Mouse (Mus musculus) kidney, embryonic 16.5 days (tissue): ENCODE data around the gene Zyx. TPM values are rescaled to one million over a fixed set of nuclear protein-coding genes. Genes with fewer than 3 reads are reported as not detected.

Experiments
- ATAC-seq: fragments of 200-750 bp; cut with Nextera tagmentation; 2 replicates; pipeline ENCODE4 v1.8.0; 2017; ENCODE audit warnings: moderate TSS enrichment; ENCODE audit not compliant: low FRiP score, low TSS enrichment
- H3K27ac ChIP-seq: fragments of 300-500 bp; sonication (generic); 2 replicates; pipeline ENCODE4 v1.5.1; 2014; ENCODE audit warnings: low read length
- H3K27me3 ChIP-seq: fragments of 300-500 bp; sonication (generic); 2 replicates; pipeline ENCODE4 v1.6.1; 2014; ENCODE audit warnings: low read length, control low read depth, mixed read lengths; ENCODE audit not compliant: insufficient read depth
- H3K36me3 ChIP-seq: fragments of 300-500 bp; sonication (generic); 2 replicates; pipeline ENCODE4 v1.6.1; 2014; ENCODE audit warnings: low read length, control low read depth, mixed read lengths; ENCODE audit not compliant: insufficient read depth
- H3K4me1 ChIP-seq: fragments of 300-500 bp; sonication (generic); 2 replicates; pipeline ENCODE4 v1.6.1; 2014; ENCODE audit warnings: low read length, control low read depth, mixed read lengths; ENCODE audit not compliant: insufficient read depth
- H3K4me2 ChIP-seq: fragments of 300-500 bp; sonication (generic); replicated peaks from 2 replicates; pipeline ENCODE4 v1.6.1; 2014; ENCODE audit warnings: low read depth, low read length
- H3K4me3 ChIP-seq: fragments of 300-500 bp; sonication (generic); 2 replicates; pipeline ENCODE4 v1.5.1; 2014; ENCODE audit warnings: mild to moderate bottlenecking, low read length
- H3K9ac ChIP-seq: fragments of 300-500 bp; sonication (generic); replicated peaks from 2 replicates; pipeline ENCODE4 v1.6.1; 2014; ENCODE audit warnings: low read length
- H3K9me3 ChIP-seq: fragments of 300-500 bp; sonication (generic); 2 replicates; pipeline ENCODE4 v1.6.1; 2016; ENCODE audit warnings: low read length, control low read depth
- WGBS: fragments of 180-500 bp; shearing (Covaris S2); extraction: QIAGEN DNeasy Blood & Tissue Kit; methylation state at CpG from one replicate; pipeline ENCODE4 v1.1.7; 2014; 5-methylcytosine and 5-hydroxymethylcytosine counted together
- polyA plus RNA-seq: library from polyadenylated mRNA; unstranded; fragments of >200 nt; fragmentation: Nextera tagmentation; extraction: Ambion mirVana; gene quantifications from 2 replicates; pipeline ENCODE4 v1.2.1, GENCODE M21; 2015

Gene Zyx
- polyA plus RNA-seq, result 115 and 130 TPM in 2 replicates

DNA sequence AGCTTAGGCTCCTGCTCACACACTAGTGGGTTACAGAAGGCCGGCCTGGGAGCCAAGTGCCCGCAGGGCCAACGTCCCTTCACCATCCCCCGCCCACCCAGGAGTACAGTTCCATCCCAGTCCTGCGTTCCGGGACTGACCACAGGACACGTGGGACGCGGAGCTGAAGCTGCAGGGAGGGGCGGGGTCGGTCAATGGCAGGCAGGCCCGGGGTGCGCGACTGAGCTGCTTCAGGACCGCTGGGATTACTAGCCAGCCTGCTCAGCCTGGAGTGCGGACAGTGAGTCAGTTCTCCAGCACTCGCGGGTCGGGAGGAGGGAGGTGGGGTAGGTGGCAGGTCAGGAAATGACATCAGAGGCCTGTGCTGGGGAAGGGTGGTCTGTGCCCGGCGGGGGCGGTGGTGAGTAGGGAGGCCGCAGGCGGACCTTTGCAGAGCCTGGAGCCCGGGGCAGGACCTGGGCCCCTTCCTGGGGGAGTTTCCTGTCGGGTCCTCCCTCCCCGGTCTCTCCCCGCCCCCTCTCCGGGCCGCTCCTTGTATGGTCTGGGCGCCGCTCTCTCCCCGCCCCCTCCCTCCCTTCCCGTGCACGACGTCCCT, at the start of gene Zyx:
Gene Zyx, plus strand, starts transcription at position 205 of the 595 bp plus-strand sequence.
- H3K9ac ChIP-seq, result peak within 1 kb of the TSS; percentile 95
- H3K4me1 ChIP-seq, result peaks cover 45% of the 10 kb centered on the region
- ATAC-seq, result peak; percentile 96
- WGBS, result under 1% methylated on average over 25 of the region's 36 CpGs
- peak within 1 kb of the TSS; percentile 95 for H3K4me2 ChIP-seq
- peak within 1 kb of the TSS; percentile 99 for H3K27ac ChIP-seq
- H3K36me3 ChIP-seq, result peaks cover 13% of the 10 kb centered on the region
- no peaks in the 10 kb centered on the region for H3K27me3 ChIP-seq
- H3K4me3 ChIP-seq, result peak within 1 kb of the TSS; percentile 91
- H3K9me3 ChIP-seq, result no peaks in the 10 kb centered on the region

DNA sequence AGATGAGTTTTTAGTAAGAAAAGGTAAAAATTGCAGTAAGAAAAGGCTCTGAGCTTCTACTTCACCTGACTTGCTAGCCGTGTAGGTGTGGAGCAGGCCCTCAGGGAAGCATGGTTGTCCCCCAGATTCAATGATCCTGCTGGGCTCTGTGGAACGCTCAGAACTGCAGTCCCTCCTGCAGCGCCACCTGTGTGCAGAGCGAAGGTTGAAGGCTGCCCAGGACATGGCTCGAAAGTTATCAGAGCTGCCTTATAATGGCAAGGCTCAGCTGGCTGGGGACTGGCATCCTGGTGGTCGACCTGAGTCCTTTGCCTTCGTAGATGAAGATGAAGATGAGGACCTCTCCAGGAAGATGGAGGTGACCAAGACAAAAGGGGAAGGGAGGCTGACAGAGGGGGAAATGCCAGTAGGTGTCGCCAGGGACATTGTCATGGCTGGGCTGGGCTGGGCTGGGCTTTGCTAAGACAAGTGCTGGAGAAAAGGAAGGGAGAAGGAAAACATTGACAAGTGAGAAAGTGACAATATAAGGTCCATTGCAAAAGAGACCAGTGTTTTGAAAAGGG, 39.5 kb upstream of the Zyx start:
- no peak; the same call in 1 of the 2 replicates for ATAC-seq
- 53% methylated on average over 8 of the region's 8 CpGs for WGBS
- no peak overlapping the region for H3K4me3 ChIP-seq
- H3K4me2 ChIP-seq, result no peak overlapping the region
- H3K4me1 ChIP-seq, result no peaks in the 10 kb centered on the region
- no peak overlapping the region for H3K27ac ChIP-seq
- H3K27me3 ChIP-seq, result no peaks in the 10 kb centered on the region
- H3K36me3 ChIP-seq, result no peaks in the 10 kb centered on the region
- no peaks in the 10 kb centered on the region for H3K9me3 ChIP-seq
- no peak overlapping the region for H3K9ac ChIP-seq

DNA sequence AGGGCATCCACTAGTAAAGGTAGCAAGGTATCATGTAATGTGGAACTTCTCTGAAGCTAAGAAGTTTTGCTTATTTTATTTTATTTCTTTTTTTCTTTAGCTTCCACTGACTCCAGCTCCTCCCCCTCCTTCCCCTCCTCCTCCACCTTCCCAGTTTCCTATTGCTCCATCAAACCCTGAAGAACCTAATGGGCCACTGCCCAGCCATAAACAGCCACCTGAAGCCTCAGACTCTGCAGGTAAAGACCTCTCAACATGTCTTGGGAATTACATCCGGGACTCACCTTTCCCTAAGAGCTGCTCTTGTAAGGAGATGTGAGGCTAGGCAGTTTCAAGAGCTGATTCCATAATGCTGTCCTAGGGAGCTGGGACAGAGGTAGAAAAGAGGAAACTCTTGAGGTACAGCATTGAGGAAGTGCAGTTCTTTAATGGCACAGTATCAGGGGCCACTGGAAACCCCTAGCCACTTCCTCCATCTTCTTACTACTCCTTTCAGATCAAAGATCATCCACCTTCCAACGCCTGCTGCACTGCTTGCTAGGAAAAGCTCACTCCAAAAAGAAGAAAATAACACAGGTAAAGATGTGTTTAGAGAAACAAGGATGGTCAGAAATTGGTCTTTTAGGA, 38.9 kb upstream of the Zyx start:
- no peak overlapping the region for H3K27ac ChIP-seq
- no peaks in the 10 kb centered on the region for H3K36me3 ChIP-seq
- H3K27me3 ChIP-seq, result no peaks in the 10 kb centered on the region
- H3K9me3 ChIP-seq, result no peaks in the 10 kb centered on the region
- H3K9ac ChIP-seq, result no peak overlapping the region
- H3K4me1 ChIP-seq, result no peaks in the 10 kb centered on the region
- 84% methylated on average over 2 of the region's 2 CpGs for WGBS
- ATAC-seq, result 0 out of 2 replicates have a peak, but pooled peaks have one; percentile 15
- H3K4me3 ChIP-seq, result no peak overlapping the region
- no peak overlapping the region for H3K4me2 ChIP-seq

DNA sequence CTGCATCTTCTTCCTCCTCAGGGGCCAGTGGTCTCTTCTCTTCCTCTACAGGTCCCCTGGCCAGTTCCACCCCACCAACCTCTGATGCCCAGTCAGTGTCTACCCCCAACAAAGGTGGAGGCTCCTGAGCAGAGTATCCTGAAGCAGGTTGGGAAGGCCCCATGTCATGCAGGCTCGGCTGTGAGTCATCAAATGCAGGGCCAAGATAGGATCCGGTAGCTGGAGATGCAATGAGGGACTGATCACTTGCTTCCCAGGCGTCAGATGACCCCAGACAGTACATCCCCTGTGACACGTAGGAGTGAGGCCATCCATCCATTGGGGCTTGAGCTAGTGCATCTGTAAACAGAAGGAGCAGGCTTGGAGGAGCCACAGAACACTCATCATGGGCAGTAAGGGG, 31.1 kb upstream of the Zyx start:
- Histone ChIP-seq H3K4me2 (no peak overlapping the region), H3K36me3 (no peaks in the 10 kb centered on the region), H3K9me3 (no peaks in the 10 kb centered on the region), H3K27ac (no peak overlapping the region), H3K27me3 (peaks cover 23% of the 10 kb centered on the region), H3K9ac (no peak overlapping the region), H3K4me3 (no peak overlapping the region), H3K4me1 (no peaks in the 10 kb centered on the region; the same call in 1 of the 2 replicates)
- ATAC-seq, result no peak
- WGBS, result 69% methylated on average over 4 of the region's 4 CpGs

DNA sequence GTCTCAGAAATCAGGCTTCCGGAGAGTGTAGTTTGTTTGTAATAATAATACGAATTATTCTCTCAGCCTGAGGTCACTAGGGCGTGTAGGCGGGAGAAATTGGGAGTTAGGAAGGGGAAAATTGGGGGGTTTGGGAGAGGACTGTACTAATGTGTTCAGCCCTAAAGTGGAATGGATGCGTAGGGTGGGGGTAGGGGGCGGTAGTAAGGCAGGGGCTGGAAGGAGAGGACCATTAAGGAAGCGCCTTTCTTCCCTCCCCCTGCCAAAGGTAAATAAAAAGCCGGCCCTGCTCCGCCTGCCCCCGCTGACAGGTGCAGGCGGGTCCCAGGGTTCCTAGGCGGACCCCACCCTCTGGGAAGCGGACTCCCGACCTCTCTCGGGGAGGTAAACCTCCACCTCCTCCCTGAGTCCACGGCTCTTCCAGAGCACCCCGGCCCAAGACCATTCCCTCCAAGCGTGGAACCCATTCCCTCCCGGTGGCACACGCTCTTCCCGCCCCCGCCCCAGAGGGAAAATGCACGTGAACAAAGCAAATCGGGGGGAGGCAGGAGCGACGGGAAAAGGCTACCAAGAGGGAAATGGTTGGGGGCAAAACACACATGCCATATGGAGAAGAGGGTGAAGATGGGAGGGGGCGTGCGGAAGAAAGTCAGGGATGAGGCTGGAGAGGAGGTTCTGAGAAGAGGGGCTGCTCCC, 25.9 kb upstream of the Zyx start:
- peak; percentile 28; the same call in 1 of the 2 replicates for ATAC-seq
- H3K27me3 ChIP-seq, result peaks cover 48% of the 10 kb centered on the region
- no peak overlapping the region for H3K27ac ChIP-seq
- H3K4me3 ChIP-seq, result peak overlapping the region; percentile 65
- H3K4me2 ChIP-seq, result peak overlapping the region; percentile 100
- peaks cover 18% of the 10 kb centered on the region for H3K4me1 ChIP-seq
- H3K9me3 ChIP-seq, result no peaks in the 10 kb centered on the region
- H3K9ac ChIP-seq, result 0 out of 2 replicates have a peak overlapping the region, but pooled peaks have one; percentile 60
- WGBS, result 1% methylated on average over 28 of the region's 28 CpGs
- H3K36me3 ChIP-seq, result no peaks in the 10 kb centered on the region

DNA sequence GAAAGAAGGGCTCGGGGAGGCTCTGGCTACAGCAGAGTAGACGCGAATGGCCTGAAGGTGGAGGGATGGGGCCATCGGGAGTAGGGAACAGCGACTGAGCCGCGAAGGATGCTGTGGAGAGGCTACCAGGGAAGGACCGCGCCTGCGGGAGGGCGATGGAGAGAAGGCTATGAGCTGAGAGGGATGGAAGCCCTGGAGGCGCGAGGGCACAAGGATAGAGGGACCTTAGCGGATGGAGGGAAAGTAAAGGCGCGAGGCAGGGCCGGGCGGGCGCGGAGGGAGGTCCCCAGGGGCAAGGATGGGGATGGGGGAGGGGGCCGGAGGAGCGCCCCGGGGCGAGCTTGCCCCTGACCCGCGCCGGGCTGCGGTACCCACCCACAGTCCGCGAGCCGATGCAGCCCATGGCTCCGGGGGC, 25.4 kb upstream of the Zyx start:
- Histone ChIP-seq H3K9ac (peak overlapping the region; percentile 60), H3K27ac (no peak overlapping the region), H3K4me1 (peaks cover 18% of the 10 kb centered on the region), H3K27me3 (peaks cover 48% of the 10 kb centered on the region), H3K36me3 (no peaks in the 10 kb centered on the region), H3K9me3 (no peaks in the 10 kb centered on the region), H3K4me2 (peak overlapping the region; percentile 100), H3K4me3 (peak overlapping the region; percentile 65)
- 2% methylated on average over 13 of the region's 32 CpGs for WGBS
- peak; percentile 73 for ATAC-seq

DNA sequence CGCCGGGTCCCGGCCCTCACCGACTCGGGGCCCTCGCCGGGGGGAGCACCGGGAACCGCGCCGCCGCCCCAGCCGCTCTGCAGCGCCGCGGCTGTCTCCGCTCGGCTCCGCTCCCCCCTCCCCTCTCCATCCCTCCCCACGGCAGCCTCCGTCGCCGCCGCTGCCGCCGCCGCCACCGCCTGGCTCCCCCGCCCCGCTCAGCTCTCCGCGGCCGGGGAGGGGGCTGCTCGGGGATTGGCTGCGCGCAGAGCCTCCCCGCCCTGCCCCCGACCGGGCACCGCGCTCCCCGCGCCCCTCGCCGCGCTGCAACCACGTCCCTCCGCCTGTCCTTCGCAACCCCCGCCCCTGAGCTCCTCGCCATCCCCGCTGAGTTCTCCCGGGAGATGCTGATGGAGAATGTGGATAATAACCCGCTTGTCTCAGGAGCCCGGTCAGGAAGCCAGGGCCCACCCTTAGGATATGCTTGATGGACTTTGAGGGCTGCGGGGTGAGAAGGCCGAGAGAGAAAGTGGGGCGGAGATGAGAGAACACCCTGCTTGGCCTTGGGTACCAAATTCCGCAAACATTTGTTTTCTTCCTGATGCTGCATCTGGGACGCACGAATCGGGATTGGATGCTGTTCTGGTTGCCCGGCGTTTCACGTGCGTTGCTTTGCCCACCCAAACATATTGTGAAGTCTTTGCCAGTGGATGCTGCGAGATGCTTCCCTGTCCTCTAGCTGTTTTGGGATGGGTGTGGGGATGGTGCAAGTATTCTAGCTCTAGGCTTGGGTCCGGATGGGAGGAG, 24.8 kb upstream of the Zyx start, which contains the start of gene Fam131b:
Gene Fam131b, minus strand, starts transcription at position 162 of the 786 bp plus-strand sequence.
- Histone ChIP-seq H3K4me2 (peak within 1 kb of the TSS; percentile 100), H3K4me1 (peaks cover 18% of the 10 kb centered on the region), H3K27me3 (peaks cover 48% of the 10 kb centered on the region), H3K27ac (no peak within 1 kb of the TSS), H3K4me3 (peak within 1 kb of the TSS; percentile 65), H3K9ac (peak within 1 kb of the TSS; percentile 60), H3K9me3 (no peaks in the 10 kb centered on the region), H3K36me3 (no peaks in the 10 kb centered on the region)
- WGBS, result 0% methylated on average over 38 of the region's 68 CpGs
- ATAC-seq, result peak; percentile 78

DNA sequence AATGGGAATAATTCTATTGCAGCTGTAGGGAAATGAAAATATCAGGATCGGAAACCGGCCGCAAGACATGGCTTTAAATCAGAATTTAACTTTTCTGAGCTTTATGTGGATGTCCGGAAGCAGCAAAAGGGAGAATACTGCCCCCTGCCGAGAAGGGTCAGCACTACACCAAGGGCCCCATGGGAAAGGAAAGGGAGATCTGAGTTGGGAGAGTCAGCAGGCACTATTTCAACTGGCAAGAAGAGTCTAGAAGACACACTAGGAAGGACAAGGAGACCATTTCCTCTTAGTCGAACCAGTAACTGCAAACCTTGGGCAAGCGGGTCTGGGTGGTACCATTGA, 24.2 kb upstream of the Zyx start:
- no peak for ATAC-seq
- H3K27me3 ChIP-seq, result peaks cover 48% of the 10 kb centered on the region
- peak overlapping the region; percentile 100 for H3K4me2 ChIP-seq
- peak overlapping the region; percentile 60 for H3K9ac ChIP-seq
- peaks cover 18% of the 10 kb centered on the region for H3K4me1 ChIP-seq
- H3K36me3 ChIP-seq, result no peaks in the 10 kb centered on the region
- no peak overlapping the region for H3K27ac ChIP-seq
- H3K9me3 ChIP-seq, result no peaks in the 10 kb centered on the region
- 5% methylated on average over 7 of the region's 7 CpGs for WGBS
- peak overlapping the region; percentile 65 for H3K4me3 ChIP-seq

DNA sequence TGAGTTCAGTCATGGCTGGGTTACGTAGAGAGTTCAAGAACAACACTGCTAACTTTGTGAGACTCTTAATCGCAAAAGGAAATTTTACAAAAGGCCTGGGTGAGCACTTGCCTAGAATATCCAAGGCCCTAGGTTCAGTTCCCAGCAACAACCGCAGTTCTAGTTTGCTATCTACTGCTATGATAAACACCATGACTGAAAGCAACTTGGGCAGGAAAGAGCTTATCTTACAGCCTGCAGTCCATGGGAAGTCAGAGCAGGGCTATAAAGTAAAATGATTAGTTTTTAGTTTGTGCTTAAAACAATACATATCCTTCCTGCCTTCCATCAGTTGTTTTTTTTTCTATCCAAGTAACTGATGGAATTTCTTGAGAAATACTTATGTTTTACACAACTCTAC, 22.9 kb upstream of the Zyx start:
- Histone ChIP-seq H3K9me3 (no peaks in the 10 kb centered on the region), H3K9ac (no peak overlapping the region), H3K4me1 (peaks cover 18% of the 10 kb centered on the region), H3K4me2 (no peak overlapping the region), H3K36me3 (no peaks in the 10 kb centered on the region), H3K4me3 (no peak overlapping the region), H3K27ac (no peak overlapping the region), H3K27me3 (peaks cover 42% of the 10 kb centered on the region)
- WGBS, result 91% methylated on average over 3 of the region's 3 CpGs
- ATAC-seq, result no peak
